Mouse (Mus musculus): ENCODE measurements around the gene Acoxl. TPM values are rescaled to one million over a fixed set of nuclear protein-coding genes. Genes with fewer than 3 reads are reported as not detected.

The Acoxl gene
- polyA plus RNA-seq, 1 experiment from 2014 or later: 1.6 TPM

GRCm38 (mm10) chr2:127889432-127889831 lies 50.8 kb downstream of the Acoxl start:
- WGBS: 7% methylated on average over 6 of the region's 6 CpGs

DNA sequence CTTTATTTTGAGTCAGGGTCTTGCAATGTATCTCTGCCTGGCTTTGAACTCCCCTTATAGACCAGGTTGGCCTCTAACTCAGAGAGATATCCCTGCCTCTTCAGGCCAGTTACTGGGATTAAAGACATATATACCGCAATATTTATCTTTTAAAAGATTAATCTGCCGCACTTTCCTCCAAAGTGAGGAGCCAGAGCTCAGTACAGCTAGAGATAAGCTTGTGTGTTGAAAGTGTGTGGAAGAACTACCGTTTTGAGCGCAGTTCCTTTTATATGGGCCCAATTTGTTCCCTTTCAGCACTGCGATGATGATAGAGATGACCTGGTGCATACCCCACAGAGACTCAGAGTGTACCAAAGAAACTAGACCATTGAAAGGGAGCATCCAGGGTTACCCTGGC lies 51.3 kb downstream of the Acoxl start:
- Histone ChIP-seq H3K4me3 (ENCODE audit: low read length) (no peak overlapping the region), H3K9me3 (ENCODE audit: control insufficient read depth, low read length) (no peaks in the 10 kb centered on the region), H3K27ac (ENCODE audit: low read depth, low read length) (no peak overlapping the region), H3K4me2 (replicated peaks; ENCODE audit: low read depth, low read length) (no peak overlapping the region), H3K9ac (ENCODE audit: low read depth, low read length) (no peak overlapping the region), H3K27me3 (ENCODE audit: control insufficient read depth, insufficient read depth, low read length) (no peaks in the 10 kb centered on the region), H3K36me3 (ENCODE audit: control insufficient read depth, insufficient read depth, low read length) (no peaks in the 10 kb centered on the region), H3K4me1 (ENCODE audit: control insufficient read depth, insufficient read depth, low read length) (0 out of 2 replicates have a peak, but pooled peaks cover 5% of the 10 kb centered on the region)
- WGBS: 90% methylated on average over 5 of the region's 5 CpGs
- ATAC-seq (ENCODE audit: low FRiP score, low TSS enrichment): 0 out of 2 replicates have a peak, but pooled peaks have one; percentile 30

More at GRCm38 (mm10) chr2:127889432-127889831, 50.8 kb downstream of the Acoxl start:
- ATAC-seq (ENCODE audit: low FRiP score, low TSS enrichment): peak; percentile 62; the same call in 1 of the 2 replicates
- Histone ChIP-seq H3K9me3 (ENCODE audit: control insufficient read depth, low read length) (no peaks in the 10 kb centered on the region), H3K27me3 (ENCODE audit: control insufficient read depth, insufficient read depth, low read length) (no peaks in the 10 kb centered on the region), H3K4me1 (ENCODE audit: control insufficient read depth, insufficient read depth, low read length) (0 out of 2 replicates have a peak, but pooled peaks cover 5% of the 10 kb centered on the region), H3K27ac (ENCODE audit: low read depth, low read length) (no peak overlapping the region), H3K9ac (ENCODE audit: low read depth, low read length) (no peak overlapping the region), H3K4me2 (replicated peaks; ENCODE audit: low read depth, low read length) (no peak overlapping the region), H3K36me3 (ENCODE audit: control insufficient read depth, insufficient read depth, low read length) (no peaks in the 10 kb centered on the region), H3K4me3 (ENCODE audit: low read length) (no peak overlapping the region)

GRCm38 (mm10) chr2:127890526-127890925 lies 51.9 kb downstream of the Acoxl start:
- no peak for ATAC-seq (ENCODE audit: low FRiP score, low TSS enrichment)
- H3K27ac ChIP-seq (ENCODE audit: low read depth, low read length): no peak overlapping the region
- H3K36me3 ChIP-seq (ENCODE audit: control insufficient read depth, insufficient read depth, low read length): no peaks in the 10 kb centered on the region
- H3K27me3 ChIP-seq (ENCODE audit: control insufficient read depth, insufficient read depth, low read length): no peaks in the 10 kb centered on the region
- no peak overlapping the region for H3K9ac ChIP-seq (ENCODE audit: low read depth, low read length)
- no peaks in the 10 kb centered on the region for H3K9me3 ChIP-seq (ENCODE audit: control insufficient read depth, low read length)
- H3K4me2 ChIP-seq (replicated peaks; ENCODE audit: low read depth, low read length): no peak overlapping the region
- no peak overlapping the region for H3K4me3 ChIP-seq (ENCODE audit: low read length)
- H3K4me1 ChIP-seq (ENCODE audit: control insufficient read depth, insufficient read depth, low read length): 0 out of 2 replicates have a peak, but pooled peaks cover 5% of the 10 kb centered on the region
- WGBS: 70% methylated on average over 8 of the region's 8 CpGs

GRCm38 (mm10) chr2:127891056-127891455 lies 52.4 kb downstream of the Acoxl start:
- Histone ChIP-seq H3K27ac (ENCODE audit: low read depth, low read length) (no peak overlapping the region), H3K4me3 (ENCODE audit: low read length) (no peak overlapping the region), H3K4me2 (replicated peaks; ENCODE audit: low read depth, low read length) (no peak overlapping the region), H3K9ac (ENCODE audit: low read depth, low read length) (peak overlapping the region; percentile 31; the same call in 1 of the 2 replicates), H3K9me3 (ENCODE audit: control insufficient read depth, low read length) (no peaks in the 10 kb centered on the region), H3K36me3 (ENCODE audit: control insufficient read depth, insufficient read depth, low read length) (no peaks in the 10 kb centered on the region), H3K4me1 (ENCODE audit: control insufficient read depth, insufficient read depth, low read length) (0 out of 2 replicates have a peak, but pooled peaks cover 5% of the 10 kb centered on the region), H3K27me3 (ENCODE audit: control insufficient read depth, insufficient read depth, low read length) (no peaks in the 10 kb centered on the region)
- 92% methylated on average over 3 of the region's 3 CpGs for WGBS
- no peak for ATAC-seq (ENCODE audit: low FRiP score, low TSS enrichment)

- Histone ChIP-seq H3K27me3 (ENCODE audit: control insufficient read depth, insufficient read depth, low read length) (no peaks in the 10 kb centered on the region), H3K9ac (ENCODE audit: low read depth, low read length) (no peak overlapping the region), H3K4me3 (ENCODE audit: low read length) (no peak overlapping the region), H3K27ac (ENCODE audit: low read depth, low read length) (no peak overlapping the region), H3K36me3 (ENCODE audit: control insufficient read depth, insufficient read depth, low read length) (no peaks in the 10 kb centered on the region), H3K9me3 (ENCODE audit: control insufficient read depth, low read length) (no peaks in the 10 kb centered on the region), H3K4me1 (ENCODE audit: control insufficient read depth, insufficient read depth, low read length) (0 out of 2 replicates have a peak, but pooled peaks cover 5% of the 10 kb centered on the region), H3K4me2 (replicated peaks; ENCODE audit: low read depth, low read length) (no peak overlapping the region)
- 40% methylated on average over 6 of the region's 6 CpGs for WGBS
- ATAC-seq (ENCODE audit: low FRiP score, low TSS enrichment): no peak
Measured at GRCm38 (mm10) chr2:127894890-127895289, 56.2 kb downstream of the Acoxl start.

DNA sequence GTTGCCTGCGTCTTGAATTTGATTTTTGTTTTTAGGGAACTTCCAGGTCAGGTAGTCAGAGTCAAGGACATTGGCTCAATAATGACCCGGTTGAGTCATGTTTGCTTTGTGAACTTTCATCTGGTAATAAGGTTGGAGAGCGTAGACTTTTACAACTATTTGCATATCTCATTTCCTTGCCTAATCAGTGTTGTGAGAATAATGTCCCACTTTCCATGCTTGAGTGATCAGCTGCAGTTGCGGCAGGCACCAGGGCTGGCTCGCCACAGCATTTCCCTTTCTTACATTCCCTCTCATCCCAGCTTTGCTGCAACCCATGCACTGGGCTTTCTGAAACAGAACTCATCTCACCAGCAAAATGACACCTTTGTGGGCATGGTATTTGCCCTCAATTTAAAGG lies 59.0 kb downstream of the Acoxl start:
- no peak overlapping the region for H3K9ac ChIP-seq (ENCODE audit: low read depth, low read length)
- WGBS: 52% methylated on average over 5 of the region's 5 CpGs
- H3K27ac ChIP-seq (ENCODE audit: low read depth, low read length): no peak overlapping the region
- no peaks in the 10 kb centered on the region for H3K9me3 ChIP-seq (ENCODE audit: control insufficient read depth, low read length)
- no peaks in the 10 kb centered on the region for H3K27me3 ChIP-seq (ENCODE audit: control insufficient read depth, insufficient read depth, low read length)
- ATAC-seq (ENCODE audit: low FRiP score, low TSS enrichment): no peak
- no peaks in the 10 kb centered on the region for H3K4me1 ChIP-seq (ENCODE audit: control insufficient read depth, insufficient read depth, low read length)
- H3K36me3 ChIP-seq (ENCODE audit: control insufficient read depth, insufficient read depth, low read length): no peaks in the 10 kb centered on the region
- H3K4me3 ChIP-seq (ENCODE audit: low read length): no peak overlapping the region
- H3K4me2 ChIP-seq (replicated peaks; ENCODE audit: low read depth, low read length): no peak overlapping the region

GRCm38 (mm10) chr2:127904918-127905317 lies 66.2 kb downstream of the Acoxl start:
- H3K36me3 ChIP-seq (ENCODE audit: control insufficient read depth, insufficient read depth, low read length): no peaks in the 10 kb centered on the region
- H3K9me3 ChIP-seq (ENCODE audit: control insufficient read depth, low read length): no peaks in the 10 kb centered on the region
- no peak overlapping the region for H3K4me2 ChIP-seq (replicated peaks; ENCODE audit: low read depth, low read length)
- no peaks in the 10 kb centered on the region for H3K27me3 ChIP-seq (ENCODE audit: control insufficient read depth, insufficient read depth, low read length)
- ATAC-seq (ENCODE audit: low FRiP score, low TSS enrichment): no peak
- H3K9ac ChIP-seq (ENCODE audit: low read depth, low read length): no peak overlapping the region
- H3K4me1 ChIP-seq (ENCODE audit: control insufficient read depth, insufficient read depth, low read length): peaks cover 26% of the 10 kb centered on the region
- H3K4me3 ChIP-seq (ENCODE audit: low read length): no peak overlapping the region
- H3K27ac ChIP-seq (ENCODE audit: low read depth, low read length): no peak overlapping the region
- 79% methylated on average over 10 of the region's 10 CpGs for WGBS

DNA sequence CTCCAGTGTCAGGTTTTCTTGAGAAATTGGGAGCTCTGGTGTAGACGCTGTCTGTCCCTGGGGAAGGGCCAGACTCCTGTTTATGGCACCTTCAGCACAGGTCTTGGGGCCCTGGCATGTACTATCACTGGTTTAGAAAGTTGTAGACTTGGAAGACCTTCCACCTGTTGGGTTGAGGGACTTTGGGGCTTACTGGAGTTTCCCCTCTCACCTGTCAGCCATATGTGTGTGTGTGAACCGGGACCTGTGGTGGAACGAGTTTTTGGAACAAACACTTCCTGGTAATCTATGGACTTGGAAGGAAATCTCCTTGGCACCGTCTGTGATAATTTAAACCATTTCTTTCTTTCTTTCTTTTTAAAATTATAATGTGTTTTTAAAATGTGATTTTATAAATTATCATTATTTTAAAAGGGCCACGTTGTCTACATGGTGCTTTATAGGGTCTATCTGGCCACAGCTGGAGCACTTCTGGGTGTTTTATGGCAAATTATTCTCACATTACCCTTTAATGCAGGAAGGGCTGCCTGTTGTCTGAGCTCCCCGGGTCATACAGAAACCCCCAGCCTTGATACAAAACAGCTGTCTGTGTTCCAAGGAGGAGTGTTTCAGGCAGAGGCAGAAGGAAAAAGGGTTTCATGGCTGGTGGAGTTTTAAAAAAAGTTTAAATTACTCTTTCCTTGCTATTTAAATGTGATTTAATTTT lies 68.5 kb downstream of the Acoxl start:
- H3K36me3 ChIP-seq (ENCODE audit: control insufficient read depth, insufficient read depth, low read length): no peaks in the 10 kb centered on the region
- H3K4me1 ChIP-seq (ENCODE audit: control insufficient read depth, insufficient read depth, low read length): peaks cover 26% of the 10 kb centered on the region
- WGBS: 22% methylated on average over 6 of the region's 6 CpGs
- H3K9ac ChIP-seq (ENCODE audit: low read depth, low read length): no peak overlapping the region
- H3K9me3 ChIP-seq (ENCODE audit: control insufficient read depth, low read length): no peaks in the 10 kb centered on the region
- H3K4me3 ChIP-seq (ENCODE audit: low read length): no peak overlapping the region
- ATAC-seq (ENCODE audit: low FRiP score, low TSS enrichment): peak; percentile 72
- no peak overlapping the region for H3K4me2 ChIP-seq (replicated peaks; ENCODE audit: low read depth, low read length)
- H3K27ac ChIP-seq (ENCODE audit: low read depth, low read length): peak overlapping the region; percentile 79; the same call in 1 of the 2 replicates
- no peaks in the 10 kb centered on the region for H3K27me3 ChIP-seq (ENCODE audit: control insufficient read depth, insufficient read depth, low read length)

DNA sequence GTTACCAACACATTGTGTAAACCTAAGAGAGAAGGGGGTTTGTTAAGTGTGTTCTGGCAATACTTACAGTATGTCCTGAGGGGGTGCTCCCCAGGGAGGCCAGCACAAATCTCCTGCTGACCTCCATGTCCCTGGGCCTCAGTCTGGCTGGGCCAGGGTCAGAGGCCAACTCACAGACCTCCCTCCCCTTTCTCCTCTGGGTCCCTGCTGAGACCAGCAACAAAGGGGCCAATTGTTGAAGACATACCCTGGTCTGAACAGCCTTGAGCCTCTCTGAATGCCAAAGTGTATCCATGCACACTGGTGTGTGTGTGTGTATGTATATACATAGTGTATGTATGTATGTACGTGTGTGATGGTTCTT lies 69.0 kb downstream of the Acoxl start:
- H3K4me1 ChIP-seq (ENCODE audit: control insufficient read depth, insufficient read depth, low read length): peaks cover 26% of the 10 kb centered on the region
- no peaks in the 10 kb centered on the region for H3K27me3 ChIP-seq (ENCODE audit: control insufficient read depth, insufficient read depth, low read length)
- no peak overlapping the region for H3K4me3 ChIP-seq (ENCODE audit: low read length)
- no peaks in the 10 kb centered on the region for H3K36me3 ChIP-seq (ENCODE audit: control insufficient read depth, insufficient read depth, low read length)
- ATAC-seq (ENCODE audit: low FRiP score, low TSS enrichment): peak; percentile 79
- peak overlapping the region; percentile 79; the same call in 1 of the 2 replicates for H3K27ac ChIP-seq (ENCODE audit: low read depth, low read length)
- H3K4me2 ChIP-seq (replicated peaks; ENCODE audit: low read depth, low read length): no peak overlapping the region
- WGBS: 35% methylated on average over 1 of the region's 1 CpGs
- no peaks in the 10 kb centered on the region for H3K9me3 ChIP-seq (ENCODE audit: control insufficient read depth, low read length)
- H3K9ac ChIP-seq (ENCODE audit: low read depth, low read length): no peak overlapping the region

All from kidney, embryonic 14.5 days (tissue).